Mouse (Mus musculus): ENCODE measurements around the gene Ankle1. TPM values are rescaled to one million over a fixed set of nuclear protein-coding genes. Genes with fewer than 3 reads are reported as not detected.
"Not testable (repeated sequence)": the region's sequence is repeated elsewhere in the genome, so short reads cannot be mapped to it uniquely, and the experiment has no call there.

Gene Ankle1
- total RNA-seq, 2 experiments from 2014 or later: 13.5 to 14.4 TPM

DNA sequence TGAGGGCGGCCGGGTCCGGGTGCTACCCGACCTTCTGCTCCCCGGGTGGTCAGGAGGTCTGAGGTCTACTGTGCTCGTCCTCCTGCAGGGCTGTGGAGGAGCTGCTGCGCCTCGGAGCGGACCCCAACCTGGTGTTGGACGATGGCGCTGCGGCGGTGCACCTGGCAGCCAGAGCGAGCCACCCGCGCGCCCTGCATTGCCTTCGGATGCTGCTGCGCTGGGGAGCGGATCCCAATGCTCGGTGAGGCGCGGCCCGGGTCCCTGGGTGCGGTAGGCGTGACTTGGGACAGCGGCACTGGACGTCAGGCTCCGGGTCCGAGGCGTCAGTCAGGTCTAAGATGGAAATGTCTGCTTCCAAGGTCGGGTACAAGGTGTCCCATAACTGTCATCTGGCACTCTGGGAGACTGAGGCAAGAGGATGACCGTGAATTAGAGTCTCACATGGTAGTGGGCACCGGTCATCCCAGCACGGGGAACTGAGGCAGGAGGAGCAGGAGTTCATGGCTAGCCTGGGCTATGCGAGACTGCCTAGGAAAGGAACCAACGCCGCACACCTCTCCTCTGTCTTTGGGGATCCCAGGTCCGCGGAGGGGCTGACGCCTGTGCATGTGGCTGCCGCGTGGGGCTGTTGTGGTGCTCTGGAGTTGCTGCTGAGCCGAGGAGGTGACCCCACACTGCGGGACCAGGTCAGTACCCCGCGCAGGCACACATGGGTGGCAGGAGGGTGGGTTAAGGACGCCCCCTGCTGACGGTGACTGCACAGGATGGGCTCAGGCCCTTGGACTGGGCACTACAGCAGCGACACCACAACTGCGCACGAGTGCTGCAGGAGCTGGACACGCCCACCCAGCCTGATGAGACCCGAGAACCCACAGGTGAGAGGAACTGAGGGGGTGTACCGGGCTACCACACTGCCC, 547 bp downstream of the Ankle1 start:
- ATAC-seq (ENCODE audit: poor library complexity, severe bottlenecking): peak; percentile 72

DNA sequence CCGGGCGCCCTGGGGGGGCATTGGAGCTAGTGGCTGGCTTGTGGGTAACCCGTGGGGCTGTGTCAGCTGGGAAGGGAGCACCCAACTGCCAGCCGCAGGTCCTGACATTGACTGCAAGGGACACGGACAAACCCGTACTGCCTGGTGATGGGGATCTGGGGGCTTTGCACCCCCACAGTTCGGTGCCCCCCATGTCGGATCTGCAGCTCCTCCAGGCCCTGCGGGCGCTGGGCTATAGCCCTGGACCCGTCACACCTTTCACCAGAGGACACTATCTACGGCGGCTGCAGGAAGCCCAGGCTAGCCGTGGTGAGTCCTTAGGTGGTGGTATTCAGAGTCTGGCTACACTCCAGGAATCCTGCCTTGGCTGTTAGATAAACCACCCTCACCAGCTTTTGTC, 1.6 kb downstream of the Ankle1 start:
- no peak for ATAC-seq (ENCODE audit: poor library complexity, severe bottlenecking)

DNA sequence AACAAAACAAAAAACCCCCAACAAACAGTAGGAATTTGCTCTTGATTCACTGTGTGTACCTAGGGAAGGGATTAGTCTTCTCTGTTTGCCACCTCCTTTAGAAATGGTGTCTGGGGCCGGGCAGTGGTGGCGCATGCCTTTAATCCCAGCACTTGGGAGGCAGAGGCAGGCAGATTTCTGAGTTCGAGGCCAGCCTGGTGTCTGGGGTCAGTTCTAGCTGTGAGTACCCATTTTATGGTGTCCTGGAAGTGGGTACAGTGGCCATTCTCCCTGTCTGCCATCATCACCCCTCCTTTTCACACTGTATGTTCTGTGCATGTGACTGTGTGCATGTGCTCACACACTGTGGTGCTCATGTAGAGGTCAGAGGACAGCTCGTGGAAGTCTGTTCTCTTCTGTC, 2.4 kb downstream of the Ankle1 start:
- ATAC-seq (ENCODE audit: poor library complexity, severe bottlenecking): no peak

DNA sequence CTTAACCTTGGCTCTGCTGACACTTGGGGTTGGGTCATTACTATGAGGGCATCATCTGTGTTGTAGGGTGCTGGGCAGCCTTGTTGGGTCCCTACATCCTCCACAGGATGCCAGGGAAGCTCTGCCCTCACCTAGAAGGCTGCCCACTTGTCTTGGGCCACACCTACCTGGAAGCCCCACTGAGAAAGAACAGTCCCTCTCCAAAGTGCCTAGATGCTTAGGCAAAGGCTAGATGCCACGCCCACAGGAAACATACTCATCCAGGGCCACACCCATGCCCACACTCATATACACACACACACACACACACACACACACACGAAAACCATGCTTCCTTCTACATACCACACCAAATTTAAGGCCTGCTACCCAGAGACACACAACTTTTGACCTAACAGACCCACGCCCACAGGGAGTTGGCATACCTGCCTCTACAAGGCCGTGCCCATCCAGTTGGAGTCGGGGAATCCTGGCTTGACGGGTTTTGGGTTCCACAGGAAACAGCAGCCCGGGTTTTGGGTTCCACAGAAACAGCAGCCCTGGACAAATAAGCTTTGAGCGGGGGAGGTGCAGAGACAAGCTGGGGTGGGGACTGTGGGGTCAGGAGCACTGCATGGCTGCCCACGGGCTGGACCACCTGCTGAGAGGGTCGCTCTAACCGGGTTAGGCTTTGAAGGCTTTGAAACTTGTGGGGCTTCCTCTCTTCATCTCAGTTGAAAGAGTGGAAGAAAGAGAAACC, 5.9 kb downstream of the Ankle1 start:
- 0 out of 2 replicates have a peak, but pooled peaks have one; percentile 36 for ATAC-seq (ENCODE audit: poor library complexity, severe bottlenecking)

DNA sequence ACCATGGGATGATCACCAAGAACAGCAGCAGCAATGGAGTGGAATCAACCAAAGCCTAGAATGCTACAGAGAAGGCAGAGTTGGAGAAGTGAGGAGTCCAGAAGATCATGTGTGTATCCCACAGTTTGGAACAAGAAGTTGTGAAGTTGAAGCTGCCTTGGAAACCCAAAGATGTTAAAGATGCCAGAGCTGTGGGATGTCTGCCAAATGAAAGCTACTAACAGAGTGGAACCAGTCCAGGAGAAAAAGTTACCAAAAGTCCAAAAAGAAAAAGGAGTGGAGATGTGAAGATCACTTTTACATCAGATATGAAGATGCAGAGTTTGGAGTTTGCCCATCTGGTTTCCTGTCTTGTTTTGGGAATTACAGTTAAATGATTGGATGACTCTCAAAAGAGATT, 16.3 kb downstream of the Ankle1 start:
- ATAC-seq (ENCODE audit: poor library complexity, severe bottlenecking): no peak

DNA sequence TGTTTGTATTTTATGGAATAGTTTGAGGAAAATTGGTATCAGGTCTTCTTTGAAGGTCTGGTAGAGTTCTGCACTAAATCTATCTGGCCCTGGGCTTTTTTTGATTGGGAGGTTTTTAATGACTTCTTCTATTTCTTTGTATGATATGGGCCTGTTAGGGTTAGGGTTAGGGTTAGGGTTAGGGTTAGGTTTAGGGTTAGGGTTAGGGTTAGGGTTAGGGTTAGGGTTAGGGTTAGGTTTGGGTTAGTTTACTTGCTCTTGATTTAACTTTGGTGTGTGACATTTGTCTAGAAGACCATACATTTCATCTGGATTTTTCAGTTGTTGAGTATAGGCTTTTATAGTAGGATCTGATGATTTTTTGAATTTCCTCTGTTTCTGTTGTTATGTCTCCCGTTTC, 27.1 kb downstream of the Ankle1 start:
- not testable (repeated sequence) for ATAC-seq (ENCODE audit: poor library complexity, severe bottlenecking)

DNA sequence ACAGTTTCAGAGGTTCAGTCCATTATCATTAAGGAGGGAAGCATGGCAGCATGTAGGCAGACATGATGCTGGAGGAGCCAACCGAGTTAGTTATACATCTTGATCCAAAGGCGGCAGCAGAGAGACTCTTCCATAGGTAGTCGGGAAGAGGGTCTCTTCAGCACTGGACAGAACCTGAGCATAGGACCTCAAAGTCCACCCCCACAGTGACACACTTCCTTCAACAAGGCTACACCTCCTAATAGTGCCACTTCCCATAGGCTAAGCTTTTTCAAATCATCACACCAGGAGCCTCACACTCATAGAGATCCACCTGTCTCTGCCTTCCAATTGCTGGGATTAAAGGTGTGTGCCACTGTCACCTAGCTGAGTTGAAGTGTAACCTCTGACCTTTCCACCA, 31.2 kb downstream of the Ankle1 start:
- no peak for ATAC-seq (ENCODE audit: poor library complexity, severe bottlenecking)

DNA sequence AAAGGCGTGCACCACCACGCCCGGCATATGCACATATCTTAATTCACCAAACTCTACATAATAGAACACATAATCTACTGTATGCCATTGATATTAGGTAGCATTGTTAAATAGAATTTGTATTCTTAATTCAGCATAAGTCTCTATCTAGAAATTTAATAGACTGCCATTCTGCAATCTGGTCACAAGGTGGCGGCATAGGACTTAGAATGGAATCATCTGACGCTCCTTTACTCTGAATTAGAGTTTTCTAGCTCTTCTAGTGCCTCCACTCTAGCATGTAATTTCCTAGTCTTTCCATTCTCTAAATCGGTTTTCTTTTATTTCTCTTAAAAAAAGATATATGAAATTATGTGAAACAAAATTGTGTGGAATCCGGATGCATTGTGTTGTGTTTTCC, 35.6 kb downstream of the Ankle1 start:
- ATAC-seq (ENCODE audit: poor library complexity, severe bottlenecking): peak; percentile 86

DNA sequence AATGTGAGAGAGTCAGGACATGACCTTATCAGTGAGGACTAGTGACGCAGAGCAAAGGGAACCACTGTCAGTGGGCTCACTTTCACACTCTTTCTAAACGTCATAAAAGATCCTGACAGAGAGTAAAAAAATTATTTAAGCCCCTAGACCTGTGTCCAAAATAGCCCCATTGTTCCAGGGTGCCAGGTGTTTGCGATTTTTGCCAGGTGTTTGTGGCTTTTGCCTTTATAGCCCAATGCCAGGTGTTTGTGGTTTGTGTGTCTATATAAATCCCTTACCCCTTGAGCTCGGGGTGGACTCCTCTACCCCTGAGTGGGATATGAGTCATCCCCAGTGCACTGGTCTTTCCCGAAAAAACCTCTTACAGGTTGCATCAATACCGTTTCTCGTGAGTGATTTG, 39.3 kb downstream of the Ankle1 start:
- ATAC-seq (ENCODE audit: poor library complexity, severe bottlenecking): no peak

DNA sequence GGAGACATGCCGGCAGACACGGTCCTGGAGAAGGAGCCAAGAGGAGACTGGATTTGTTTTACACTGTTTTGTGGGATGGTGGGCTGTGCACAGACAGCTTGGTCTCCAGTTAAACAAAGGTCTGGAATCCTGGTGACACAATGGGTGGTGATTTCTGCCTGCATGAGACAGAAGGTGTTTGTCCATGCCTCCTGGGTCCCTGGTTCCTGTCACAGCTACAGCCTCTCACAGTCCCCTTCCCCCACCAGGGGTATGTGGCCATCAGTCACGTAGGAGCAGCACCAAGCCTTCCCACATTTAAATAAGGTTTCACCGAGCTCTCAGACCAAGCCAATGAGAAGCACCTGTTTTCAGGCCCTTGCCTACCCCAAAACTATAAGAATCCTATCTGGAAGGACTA, 45.5 kb downstream of the Ankle1 start:
- ATAC-seq (ENCODE audit: poor library complexity, severe bottlenecking): no peak

DNA sequence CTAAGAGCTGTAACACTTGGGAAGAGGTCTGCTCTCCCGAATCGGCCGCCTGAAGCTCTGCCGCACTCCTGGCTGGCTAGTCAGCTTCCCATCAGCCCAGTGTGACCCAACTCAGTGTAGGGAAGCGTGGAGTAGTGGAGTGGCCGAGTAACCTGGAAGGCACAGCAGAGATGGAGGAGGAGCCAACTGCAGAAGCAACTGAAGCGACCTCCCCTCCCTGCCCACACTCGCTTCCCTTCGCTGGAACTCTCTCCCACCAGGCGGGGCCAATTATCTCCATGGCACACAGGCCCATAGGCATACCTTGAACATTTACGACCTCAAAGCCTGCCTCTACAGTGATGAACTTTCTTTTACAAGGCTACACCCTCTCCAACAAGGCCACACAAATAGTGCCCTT, 46.0 kb downstream of the Ankle1 start:
- no peak for ATAC-seq (ENCODE audit: poor library complexity, severe bottlenecking)

DNA sequence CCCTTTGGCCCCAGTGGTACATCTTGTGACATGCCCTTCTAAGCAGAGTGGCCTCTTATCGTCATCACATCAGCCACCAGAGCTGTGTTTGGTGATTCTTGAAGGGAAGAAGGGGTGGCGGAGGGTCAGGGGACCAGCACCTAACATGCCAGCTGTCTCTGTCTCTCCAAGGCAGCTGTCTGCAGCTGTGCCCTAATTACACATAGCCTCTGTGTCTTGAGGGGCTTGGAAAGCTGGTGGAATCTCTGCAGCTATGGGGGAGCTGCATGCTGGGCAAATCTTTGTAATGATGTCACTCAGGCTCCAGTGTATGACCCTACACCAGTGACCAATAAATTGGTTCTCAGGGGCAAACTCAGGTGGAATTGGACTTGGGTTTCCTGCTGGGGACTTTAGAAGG, 46.9 kb downstream of the Ankle1 start:
- no peak for ATAC-seq (ENCODE audit: poor library complexity, severe bottlenecking)

DNA sequence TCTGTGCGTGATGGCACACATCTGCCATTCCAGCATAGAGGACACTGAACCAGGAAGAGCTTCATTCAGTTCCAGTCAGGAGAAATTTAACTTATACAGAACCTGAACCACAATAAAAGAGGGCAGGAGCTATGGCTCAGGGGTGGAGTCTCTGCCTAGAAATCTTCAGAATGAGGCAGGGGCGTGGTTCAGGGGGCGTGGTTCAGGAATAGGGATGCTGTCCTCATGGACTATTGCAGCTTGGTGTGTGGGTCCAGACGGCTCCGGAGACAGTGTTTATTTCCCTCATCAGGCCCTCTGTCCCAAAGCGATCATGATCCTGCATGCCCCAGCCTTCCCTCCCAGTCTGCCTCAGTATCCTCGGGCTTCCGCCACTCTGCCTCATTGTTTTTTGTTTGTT, 48.9 kb downstream of the Ankle1 start:
- ATAC-seq (ENCODE audit: poor library complexity, severe bottlenecking): no peak

DNA sequence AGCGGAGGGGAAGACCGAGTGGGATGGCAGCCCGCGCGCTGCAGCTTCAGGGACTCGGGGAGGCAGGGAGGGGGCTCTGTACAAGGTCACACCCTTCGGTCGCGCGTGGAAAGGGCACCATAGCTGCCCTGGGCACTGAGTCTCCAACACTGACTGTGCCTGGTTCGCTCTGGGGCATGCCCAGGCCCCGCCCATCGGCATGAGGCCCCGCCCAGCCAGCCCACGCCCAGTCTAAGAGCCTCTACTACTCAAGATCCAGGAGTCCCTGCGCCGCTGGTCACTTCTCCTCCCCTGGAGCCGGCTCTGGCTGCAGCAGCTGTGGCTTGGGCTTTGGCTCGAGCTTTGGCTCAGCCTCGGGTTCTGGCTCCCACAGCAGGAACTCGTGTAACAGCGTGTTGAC, 51.1 kb downstream of the Ankle1 start:
- ATAC-seq (ENCODE audit: poor library complexity, severe bottlenecking): no peak

DNA sequence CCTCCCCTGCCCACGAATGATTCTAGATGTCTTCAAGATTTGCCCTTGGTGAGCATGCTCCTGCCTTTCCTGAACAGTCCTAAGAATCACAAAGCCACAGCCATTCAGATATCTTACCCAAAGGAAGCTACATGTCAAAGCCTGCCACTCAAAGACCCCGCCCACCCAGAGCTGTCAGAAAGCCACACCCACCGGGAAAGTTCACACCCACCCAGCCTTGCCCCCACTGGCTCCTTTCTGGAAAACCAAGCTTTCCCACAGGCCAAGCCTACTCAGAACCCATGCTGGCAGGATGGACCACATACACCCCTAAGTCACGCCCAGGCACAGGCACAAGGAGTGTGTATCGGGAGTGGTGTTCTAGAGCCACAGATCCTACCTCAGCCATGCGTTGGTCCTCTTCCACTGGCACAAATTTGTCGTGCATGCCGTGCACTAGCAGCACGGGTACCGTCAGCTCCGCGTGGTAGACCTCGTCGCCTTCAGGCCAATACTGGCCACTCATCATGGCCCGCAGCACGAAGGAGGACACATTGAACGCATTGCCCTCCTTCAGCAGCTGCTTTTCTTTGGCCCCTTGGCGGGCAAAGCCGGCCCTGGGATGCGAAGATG, 52.0 kb downstream of the Ankle1 start:
- ATAC-seq (ENCODE audit: poor library complexity, severe bottlenecking): no peak

Other genes with a start within 250 kb of the Ankle1 start
- gene Myo9b, start 133.3 kb upstream of the Ankle1 start, total RNA-seq (2015): 57.1 and 60.8 TPM in 2 replicates
- gene Myo9b, start 133.3 kb upstream of the Ankle1 start, total RNA-seq (2017): 61.7 and 71.4 TPM in 2 replicates
- gene Haus8, start 133.1 kb upstream of the Ankle1 start, total RNA-seq (2015): 39.5 and 46.9 TPM in 2 replicates
- 74.0 and 91.2 TPM in 2 replicates for gene Haus8, start 133.1 kb upstream of the Ankle1 start, total RNA-seq (2017)
- gene Use1, start 39.2 kb upstream of the Ankle1 start, total RNA-seq (2015): 124 and 135 TPM in 2 replicates
- 167 and 180 TPM in 2 replicates for gene Use1, start 39.2 kb upstream of the Ankle1 start, total RNA-seq (2017)
- gene Ocel1, start 34.7 kb upstream of the Ankle1 start, total RNA-seq (2015): 8.7 and 8.9 TPM in 2 replicates
- 16.2 and 18.5 TPM in 2 replicates for gene Ocel1, start 34.7 kb upstream of the Ankle1 start, total RNA-seq (2017)
- gene Nr2f6, start 24.1 kb upstream of the Ankle1 start, total RNA-seq (2015): 8.2 and 13.8 TPM in 2 replicates
- gene Nr2f6, start 24.1 kb upstream of the Ankle1 start, total RNA-seq (2017): 6.9 and 9.1 TPM in 2 replicates
- gene Ushbp1, start 10.2 kb upstream of the Ankle1 start, total RNA-seq (2015): not detected in 2 replicates
- not detected in 2 replicates for gene Ushbp1, start 10.2 kb upstream of the Ankle1 start, total RNA-seq (2017)
- 62.0 and 66.6 TPM in 2 replicates for gene Babam1, start 9.1 kb upstream of the Ankle1 start, total RNA-seq (2015)
- 108 and 110 TPM in 2 replicates for gene Babam1, start 9.1 kb upstream of the Ankle1 start, total RNA-seq (2017)
- 2.4 and 3.1 TPM in 2 replicates for gene Abhd8, start 57.6 kb downstream of the Ankle1 start, total RNA-seq (2015)
- gene Abhd8, start 57.6 kb downstream of the Ankle1 start, total RNA-seq (2017): 5.8 and 7.4 TPM in 2 replicates
- 31.6 and 40.1 TPM in 2 replicates for gene Mrpl34, start 58.9 kb downstream of the Ankle1 start, total RNA-seq (2015)
- 33.5 and 36.1 TPM in 2 replicates for gene Mrpl34, start 58.9 kb downstream of the Ankle1 start, total RNA-seq (2017)
- 39.1 and 44.0 TPM in 2 replicates for gene Dda1, start 63.2 kb downstream of the Ankle1 start, total RNA-seq (2015)
- gene Dda1, start 63.2 kb downstream of the Ankle1 start, total RNA-seq (2017): 14.2 and 26.3 TPM in 2 replicates
- 0.47 and 1.5 TPM in 2 replicates for gene Ano8, start 80.0 kb downstream of the Ankle1 start, total RNA-seq (2015)
- 3.0 and 4.2 TPM in 2 replicates for gene Ano8, start 80.0 kb downstream of the Ankle1 start, total RNA-seq (2017)
- gene Gtpbp3, start 82.1 kb downstream of the Ankle1 start, total RNA-seq (2015): 3.4 and 3.7 TPM in 2 replicates
- gene Gtpbp3, start 82.1 kb downstream of the Ankle1 start, total RNA-seq (2017): 12.1 and 14.2 TPM in 2 replicates
- gene Plvap, start 105.7 kb downstream of the Ankle1 start, total RNA-seq (2015): 0.11 and 0.25 TPM in 2 replicates
- gene Plvap, start 105.7 kb downstream of the Ankle1 start, total RNA-seq (2017): 0.22 and 0.28 TPM in 2 replicates
- gene Ccdc194, start 119.7 kb downstream of the Ankle1 start, total RNA-seq (2015): not detected in 2 replicates
- not detected in 2 replicates for gene Ccdc194, start 119.7 kb downstream of the Ankle1 start, total RNA-seq (2017)
- gene Bst2, start 131.4 kb downstream of the Ankle1 start, total RNA-seq (2015): 19.6 and 23.1 TPM in 2 replicates
- 91.4 and 111 TPM in 2 replicates for gene Bst2, start 131.4 kb downstream of the Ankle1 start, total RNA-seq (2017)
- 47.1 and 48.5 TPM in 2 replicates for gene Mvb12a, start 136.9 kb downstream of the Ankle1 start, total RNA-seq (2015)
- 42.8 and 68.8 TPM in 2 replicates for gene Mvb12a, start 136.9 kb downstream of the Ankle1 start, total RNA-seq (2017)
- 1.7 and 1.8 TPM in 2 replicates for gene Tmem221, start 152.9 kb downstream of the Ankle1 start, total RNA-seq (2015)
- 0.57 and 0.99 TPM in 2 replicates for gene Tmem221, start 152.9 kb downstream of the Ankle1 start, total RNA-seq (2017)
- not detected in 2 replicates for gene Nxnl1, start 160.6 kb downstream of the Ankle1 start, total RNA-seq (2015)
- 0.11 TPM in 1 of 2 replicates, not detected in the other for gene Nxnl1, start 160.6 kb downstream of the Ankle1 start, total RNA-seq (2017)
- gene Slc27a1, start 162.9 kb downstream of the Ankle1 start, total RNA-seq (2015): 1.5 and 2.0 TPM in 2 replicates
- gene Slc27a1, start 162.9 kb downstream of the Ankle1 start, total RNA-seq (2017): 2.8 and 3.9 TPM in 2 replicates
- 65.1 and 73.6 TPM in 2 replicates for gene Pgls, start 186.2 kb downstream of the Ankle1 start, total RNA-seq (2015)
- 50.5 and 78.3 TPM in 2 replicates for gene Pgls, start 186.2 kb downstream of the Ankle1 start, total RNA-seq (2017)
- 4.6 and 4.8 TPM in 2 replicates for gene Fam129c, start 191.6 kb downstream of the Ankle1 start, total RNA-seq (2015)
- 3.6 and 8.6 TPM in 2 replicates for gene Fam129c, start 191.6 kb downstream of the Ankle1 start, total RNA-seq (2017)
- gene Colgalt1, start 205.0 kb downstream of the Ankle1 start, total RNA-seq (2015): 46.8 and 51.2 TPM in 2 replicates
- 54.8 and 56.8 TPM in 2 replicates for gene Colgalt1, start 205.0 kb downstream of the Ankle1 start, total RNA-seq (2017)